Mouse (Mus musculus) bone marrow, adult 2 months (tissue): Measurements from ENCODE around the gene Usp47. TPM values are rescaled to one million over a fixed set of nuclear protein-coding genes. Genes with fewer than 3 reads are reported as not detected.
A peak's percentile ranks its signal among the peaks of the same experiment; 100 is the strongest.

Experiments used
- H3K27ac ChIP-seq: fragments of 200-500 bp; 2 replicates; pipeline ENCODE4 v1.5.1; 2012; ENCODE audit warnings: low read depth, mild to moderate bottlenecking, control low read depth, inconsistent platforms, low read length; ENCODE audit not compliant: control insufficient read depth, poor library complexity, insufficient read depth
- H3K4me1 ChIP-seq: fragments of 200-500 bp; 2 replicates; pipeline ENCODE4 v1.6.1; 2011; ENCODE audit warnings: low read length; ENCODE audit not compliant: control insufficient read depth, insufficient read depth
- H3K4me3 ChIP-seq: fragments of 200-500 bp; replicated peaks from 2 replicates; pipeline ENCODE3; 2011; ENCODE audit warnings: mild to moderate bottlenecking, low read depth, low read length, control low read depth; ENCODE audit not compliant: control insufficient read depth
- CTCF ChIP-seq: fragments of 200-500 bp; IDR thresholded peaks from 2 replicates; pipeline ENCODE4 v1.5.1; 2011; ENCODE audit warnings: low read length, control low read depth; ENCODE audit not compliant: control insufficient read depth, insufficient read depth
- POLR2A ChIP-seq: fragments of 200-500 bp; IDR thresholded peaks from 2 replicates; pipeline ENCODE4 v1.6.1; 2011; ENCODE audit warnings: low read depth, mild to moderate bottlenecking, control low read depth, low read length, borderline replicate concordance; ENCODE audit not compliant: control insufficient read depth
- WGBS: fragments of 180-500 bp; shearing (Covaris S2); methylation state at CpG from one replicate; pipeline ENCODE4 v1.1.7; 2018; 5-methylcytosine and 5-hydroxymethylcytosine counted together
- polyA plus RNA-seq: library from polyadenylated mRNA; stranded (reverse); fragments of >200 nt; gene quantifications from 2 replicates; pipeline ENCODE4 v1.2.4, GENCODE M21; 2011; ENCODE audit warnings: low replicate concordance; ENCODE audit not compliant: missing spikeins, insufficient read depth, insufficient read length

The Usp47 gene
- polyA plus RNA-seq, result 14.4 and 25.5 TPM in 2 replicates

- peak; percentile 68; the same call in 1 of the 2 replicates for TF ChIP-seq POLR2A
- TF ChIP-seq CTCF, result peak; percentile 71
- peak within 1 kb of the TSS; percentile 86 for H3K4me3 ChIP-seq
- under 1% methylated on average over 54 of the region's 54 CpGs for WGBS
- H3K27ac ChIP-seq, result peak within 1 kb of the TSS; percentile 98
- no peaks in the 10 kb centered on the region; the same call in 1 of the 2 replicates for H3K4me1 ChIP-seq
Measured at GRCm38 (mm10) chr7:112023150-112023600, at the start of gene Usp47. Gene Usp47, plus strand, starts transcription at chr7:112023504.

- Histone ChIP-seq H3K4me3 (no peak overlapping the region), H3K4me1 (no peaks in the 10 kb centered on the region), H3K27ac (no peak overlapping the region)
- 11% methylated on average over 2 of the region's 2 CpGs for WGBS
- no peak for TF ChIP-seq POLR2A
Measured at GRCm38 (mm10) chr7:111976401-111976800, 46.9 kb upstream of the Usp47 start.

- TF ChIP-seq POLR2A (no peak), CTCF (no peak)
- Histone ChIP-seq H3K4me3 (no peak overlapping the region), H3K4me1 (no peaks in the 10 kb centered on the region), H3K27ac (no peak overlapping the region)
- WGBS, result 74% methylated on average over 3 of the region's 3 CpGs
Measured at GRCm38 (mm10) chr7:111977871-111978270, 45.4 kb upstream of the Usp47 start.

- Histone ChIP-seq H3K4me1 (no peaks in the 10 kb centered on the region), H3K27ac (no peak overlapping the region), H3K4me3 (no peak overlapping the region)
- 93% methylated on average over 15 of the region's 15 CpGs for WGBS
- TF ChIP-seq POLR2A (no peak), CTCF (no peak)
Measured at GRCm38 (mm10) chr7:111982296-111982695, 41.0 kb upstream of the Usp47 start.

GRCm38 (mm10) chr7:111984530-111984929, 38.8 kb upstream of the Usp47 start:
- TF ChIP-seq CTCF, result no peak
- no peak for TF ChIP-seq POLR2A
- H3K27ac ChIP-seq, result no peak overlapping the region
- 76% methylated on average over 3 of the region's 3 CpGs for WGBS
- H3K4me3 ChIP-seq, result no peak overlapping the region
- no peaks in the 10 kb centered on the region for H3K4me1 ChIP-seq

DNA sequence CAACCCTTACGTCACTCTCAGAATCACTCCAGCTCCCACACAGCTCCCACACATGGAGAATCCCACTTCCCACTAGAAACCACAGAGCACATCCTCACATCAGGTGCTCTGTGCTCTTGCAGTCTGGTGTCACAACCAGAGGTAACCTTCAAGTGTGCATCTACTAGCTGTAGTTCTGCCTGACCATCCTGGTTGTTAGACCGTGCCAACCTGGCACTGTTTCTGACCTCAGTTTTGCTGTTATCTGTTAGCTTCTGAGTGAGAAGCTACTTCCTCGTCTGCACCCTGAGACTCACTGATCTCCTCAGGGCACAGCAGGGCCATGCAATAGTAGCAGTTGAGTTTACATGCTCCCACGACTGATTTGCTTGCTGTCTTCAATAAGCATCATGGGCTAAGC, 38.0 kb upstream of the Usp47 start:
- Histone ChIP-seq H3K27ac (no peak overlapping the region), H3K4me3 (no peak overlapping the region), H3K4me1 (no peaks in the 10 kb centered on the region)
- TF ChIP-seq POLR2A, result no peak
- no peak for TF ChIP-seq CTCF
- 53% methylated on average over 4 of the region's 4 CpGs for WGBS

DNA sequence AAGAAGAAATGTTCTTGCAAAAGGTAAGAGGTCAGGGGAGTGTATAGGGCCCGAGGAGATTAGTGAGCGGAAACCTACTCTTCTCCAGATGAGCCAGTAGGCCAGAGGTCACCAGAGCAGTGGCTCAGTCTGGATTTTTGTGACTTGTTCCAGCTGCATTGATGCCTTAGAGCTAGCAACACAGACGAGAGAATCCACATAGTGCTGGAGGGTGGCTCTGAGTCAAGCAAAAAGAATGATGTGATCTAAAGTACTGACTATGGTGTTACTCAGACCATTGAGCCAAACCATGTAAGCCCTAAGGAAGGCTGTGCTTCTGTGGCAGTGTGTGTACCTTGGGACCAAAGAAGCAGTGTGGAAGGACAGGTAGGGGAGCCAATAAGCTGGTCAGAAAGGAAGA, 36.4 kb upstream of the Usp47 start:
- H3K4me3 ChIP-seq, result no peak overlapping the region

GRCm38 (mm10) chr7:111997441-111997840, 25.9 kb upstream of the Usp47 start:
- no peak for TF ChIP-seq CTCF
- no peak for TF ChIP-seq POLR2A
- Histone ChIP-seq H3K4me3 (no peak overlapping the region), H3K4me1 (no peaks in the 10 kb centered on the region), H3K27ac (no peak overlapping the region)
- 68% methylated on average over 2 of the region's 2 CpGs for WGBS

More for the DNA sequence above, 36.4 kb upstream of the Usp47 start:
- H3K27ac ChIP-seq, result no peak overlapping the region
- WGBS, result 86% methylated on average over 3 of the region's 3 CpGs
- TF ChIP-seq POLR2A (no peak), CTCF (no peak)
- H3K4me1 ChIP-seq, result no peaks in the 10 kb centered on the region

GRCm38 (mm10) chr7:111998446-111999004, 24.8 kb upstream of the Usp47 start:
- WGBS, result 72% methylated on average over 6 of the region's 6 CpGs
- Histone ChIP-seq H3K4me1 (no peaks in the 10 kb centered on the region), H3K27ac (no peak overlapping the region), H3K4me3 (no peak overlapping the region)
- TF ChIP-seq POLR2A (no peak), CTCF (no peak)
